Mouse (Mus musculus) Muller cell, postnatal 12 days (primary cell): ENCODE measurements around the gene Lmnb2.

Experiments
- DNase-seq: peaks from one replicate; pipeline ENCODE4 v3.0.0-alpha.2; 2015; ENCODE audit errors: inconsistent ontology term

Lmnb2 gene

DNA sequence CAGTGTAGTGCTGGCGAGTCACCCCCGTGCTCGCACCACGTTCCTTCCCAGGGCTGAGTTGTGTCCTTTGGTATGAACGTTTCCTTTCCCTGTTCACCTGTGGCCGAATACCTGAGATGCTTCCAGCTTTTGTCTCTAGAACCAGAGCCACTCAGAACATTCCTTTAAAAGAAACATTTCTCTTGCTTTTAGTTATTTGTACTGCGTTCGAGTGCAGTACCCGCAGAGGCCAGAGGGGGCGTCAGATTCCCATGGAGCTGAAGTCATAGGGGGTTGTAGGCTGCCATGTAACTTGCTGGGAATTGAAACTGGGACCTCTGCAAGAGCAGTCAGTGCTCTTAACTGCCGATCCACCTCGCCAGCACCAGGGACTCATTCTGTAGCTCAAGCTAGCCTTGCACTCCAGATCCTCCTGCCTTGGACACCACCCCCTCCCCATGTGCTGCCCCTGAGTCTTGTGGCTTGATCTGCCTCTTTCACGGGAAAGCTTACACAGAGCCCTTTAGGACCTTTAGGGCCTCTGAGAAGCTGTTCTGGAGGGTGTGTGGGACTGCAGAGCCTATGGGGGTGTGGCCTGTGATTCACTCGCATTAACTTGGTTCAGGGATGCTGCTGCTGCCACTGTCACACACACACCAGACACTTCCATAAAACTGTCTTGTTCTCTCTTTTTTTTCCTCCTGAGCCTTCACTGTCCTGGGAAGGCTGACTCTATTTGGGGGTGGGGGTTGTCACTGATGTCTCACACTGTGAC lies 28.8 kb upstream of the Lmnb2 start:
- no peak for DNase-seq

DNA sequence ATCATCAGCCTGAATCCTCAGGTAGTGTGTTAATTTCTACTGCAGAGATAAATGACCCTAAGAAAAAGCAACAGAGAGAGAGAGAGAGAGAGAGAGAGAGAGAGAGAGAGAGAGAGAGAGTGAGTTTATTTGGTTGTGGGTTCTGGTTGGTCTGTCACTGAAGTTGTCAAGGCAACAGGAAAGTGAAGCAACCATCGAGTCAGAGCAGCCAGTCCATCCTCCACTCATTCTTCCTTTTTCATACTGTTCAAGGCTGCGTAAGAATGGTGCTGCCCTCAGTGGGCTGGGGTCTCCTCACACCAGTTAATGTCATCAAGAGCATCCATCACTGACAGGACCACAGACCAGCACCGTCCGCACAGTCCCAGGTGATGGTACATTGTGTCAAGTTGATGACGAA lies 26.2 kb upstream of the Lmnb2 start:
- no peak for DNase-seq

DNA sequence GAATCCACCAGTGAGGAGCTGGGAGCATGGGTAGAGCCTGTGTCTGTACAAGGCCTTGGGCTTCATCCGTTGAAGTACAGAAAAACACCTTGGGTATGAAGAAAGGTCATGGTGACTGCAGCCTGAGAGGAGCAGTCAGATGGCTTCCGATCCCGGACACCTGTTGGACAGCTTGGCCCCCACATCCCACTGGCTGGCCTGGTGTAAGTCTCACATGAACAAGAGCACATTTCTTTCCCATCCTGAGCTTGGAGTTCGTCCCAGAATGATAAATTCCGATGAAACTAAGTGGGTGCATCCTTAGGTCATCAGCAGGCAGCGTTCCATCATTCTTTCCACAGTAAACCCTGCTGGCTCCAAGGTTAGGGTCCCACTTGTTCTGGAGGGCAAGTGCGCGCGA lies 25.7 kb upstream of the Lmnb2 start:
- DNase-seq, result peak; percentile 92

DNA sequence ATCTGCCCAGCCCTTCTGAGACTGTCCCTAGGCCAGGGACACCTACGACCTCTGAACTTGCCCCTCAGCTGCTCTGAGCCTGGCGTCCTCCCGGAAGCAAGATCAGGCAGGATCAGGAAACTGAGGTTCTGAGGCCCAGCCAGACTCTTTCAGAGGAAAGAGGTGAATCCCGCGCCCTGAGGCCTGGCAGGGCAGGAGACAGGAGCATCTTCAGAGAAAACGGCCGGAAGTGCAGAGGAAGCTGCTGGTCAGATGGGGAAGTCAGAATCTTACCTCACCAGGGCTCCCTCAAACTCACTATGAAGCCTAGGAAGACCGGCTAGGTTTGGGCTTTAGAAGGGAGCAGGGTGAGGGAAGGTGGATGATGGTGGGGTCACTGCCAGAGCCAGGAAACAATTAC lies 24.9 kb upstream of the Lmnb2 start:
- DNase-seq, result no peak

DNA sequence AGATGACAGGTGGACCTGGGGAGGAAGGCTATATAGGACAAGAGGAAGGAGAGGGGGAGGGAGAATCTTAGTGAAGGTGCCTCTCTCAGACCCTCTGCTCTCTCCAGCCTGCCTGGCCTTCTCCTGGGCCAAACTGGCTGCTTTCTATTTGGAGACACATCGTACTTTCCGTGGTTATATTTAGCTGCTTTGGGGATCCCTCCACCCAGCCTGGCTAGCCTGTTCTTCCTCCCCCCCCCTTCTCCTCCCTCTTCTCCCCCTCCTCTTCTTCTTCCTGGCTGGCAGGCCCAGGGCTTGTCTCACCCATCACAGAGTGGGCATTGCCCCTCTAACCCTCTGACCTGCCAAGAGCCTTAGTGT lies 22.9 kb upstream of the Lmnb2 start:
- no peak for DNase-seq

DNA sequence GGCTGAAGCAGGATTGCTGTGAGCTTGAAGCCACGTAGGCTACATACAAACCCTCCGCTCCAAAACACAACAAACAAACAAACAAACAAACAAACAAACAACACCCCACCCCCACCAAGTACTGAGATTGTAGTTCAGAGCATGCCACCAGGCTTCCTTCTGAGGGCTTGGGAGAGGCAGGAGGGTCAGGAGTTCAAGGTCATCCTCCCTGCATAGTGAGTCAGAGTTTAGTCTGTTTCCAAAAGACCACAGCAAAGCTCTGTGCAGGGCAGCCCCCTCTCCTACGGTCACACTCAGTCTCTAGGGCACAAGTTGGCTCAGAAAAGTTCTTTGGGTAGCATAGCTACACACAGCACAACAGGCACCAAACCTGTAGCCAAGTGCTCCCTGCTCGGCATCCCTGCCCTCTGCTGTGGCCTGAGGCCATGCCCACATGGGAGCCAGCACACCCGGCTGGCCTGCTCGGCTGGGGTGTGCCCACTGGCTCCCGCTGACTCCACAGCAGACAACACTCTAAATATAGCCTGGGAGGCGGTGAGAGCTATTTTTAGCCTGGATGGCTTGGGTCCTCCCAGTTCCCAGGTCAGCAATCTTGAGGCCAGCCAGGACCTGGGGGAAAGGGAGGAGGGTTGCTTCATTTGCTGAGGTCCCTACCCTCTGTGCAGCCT lies 22.4 kb upstream of the Lmnb2 start:
- DNase-seq, result peak; percentile 87

DNA sequence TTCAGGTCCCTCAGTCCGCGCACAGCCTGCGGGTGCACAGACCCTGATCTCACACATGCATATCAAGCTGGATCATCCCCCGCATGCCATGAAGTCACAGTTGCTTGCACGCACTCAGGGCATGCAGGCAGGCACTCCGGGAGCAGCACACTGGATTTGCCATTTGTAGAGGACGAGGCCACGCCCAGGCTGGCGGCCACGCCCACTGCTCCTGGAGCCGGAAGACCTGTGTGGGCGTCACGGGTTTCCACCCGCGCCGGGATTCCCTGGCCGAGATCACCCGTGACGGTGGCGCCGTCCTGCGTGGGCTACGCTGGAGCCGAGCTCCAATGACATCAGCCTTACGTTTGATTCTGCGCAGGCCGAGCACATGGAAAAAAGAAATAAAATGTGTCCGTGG lies 21.6 kb upstream of the Lmnb2 start:
- peak; percentile 82 for DNase-seq

DNA sequence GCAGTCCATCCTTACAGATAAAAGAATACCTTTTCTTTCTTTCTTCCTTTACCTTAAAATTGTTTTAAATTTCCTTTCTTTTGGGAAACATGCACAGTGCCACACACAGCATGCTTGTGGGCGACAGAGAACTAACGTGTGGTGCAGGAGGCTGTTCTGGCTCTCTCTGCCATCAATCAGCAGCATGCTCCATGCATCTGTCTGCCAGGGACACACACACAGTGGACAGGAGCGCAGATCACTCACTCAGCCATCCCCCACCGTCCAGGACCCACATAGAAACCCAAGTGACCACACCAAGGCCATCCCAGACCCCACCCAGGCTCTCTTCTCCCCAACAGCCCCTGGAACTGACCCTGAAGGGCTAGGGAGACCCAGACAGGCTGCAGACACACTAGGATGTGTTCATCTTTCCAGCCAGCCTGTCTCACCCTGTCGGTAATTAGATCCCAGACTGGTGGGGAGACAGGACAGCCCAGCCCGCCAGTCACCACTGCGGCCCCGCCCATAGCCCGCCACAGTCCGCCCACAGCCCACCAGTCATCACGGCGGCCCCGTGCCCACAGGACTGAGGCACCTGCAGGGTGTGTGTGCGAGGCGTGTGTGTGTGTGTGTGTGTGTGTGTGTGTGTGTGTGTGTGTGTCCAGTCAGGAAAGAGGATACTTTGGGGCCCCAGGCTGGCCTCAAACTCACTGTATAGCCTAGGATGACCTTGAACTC lies 20.9 kb upstream of the Lmnb2 start:
- peak; percentile 70 for DNase-seq

DNA sequence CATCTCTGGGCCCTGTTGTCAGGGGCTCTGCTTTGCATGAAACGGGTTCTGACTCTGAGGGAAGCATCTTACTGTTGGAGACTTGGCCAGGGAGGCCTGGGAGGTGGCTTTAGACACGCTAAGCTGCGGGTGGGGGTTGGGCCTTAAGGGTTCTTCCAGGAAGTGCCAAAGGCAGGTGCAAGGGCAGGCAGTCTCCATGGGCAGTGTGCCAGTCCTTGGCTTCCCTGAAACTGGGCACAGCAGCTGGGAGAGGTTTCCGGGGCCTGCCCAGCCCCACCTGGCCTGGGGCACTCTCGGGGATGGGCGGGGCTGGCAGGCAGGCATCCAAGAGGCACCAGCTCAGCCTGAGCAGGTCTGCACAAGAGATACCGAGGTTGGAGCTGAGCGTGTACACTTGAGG lies 19.6 kb upstream of the Lmnb2 start:
- DNase-seq, result no peak

DNA sequence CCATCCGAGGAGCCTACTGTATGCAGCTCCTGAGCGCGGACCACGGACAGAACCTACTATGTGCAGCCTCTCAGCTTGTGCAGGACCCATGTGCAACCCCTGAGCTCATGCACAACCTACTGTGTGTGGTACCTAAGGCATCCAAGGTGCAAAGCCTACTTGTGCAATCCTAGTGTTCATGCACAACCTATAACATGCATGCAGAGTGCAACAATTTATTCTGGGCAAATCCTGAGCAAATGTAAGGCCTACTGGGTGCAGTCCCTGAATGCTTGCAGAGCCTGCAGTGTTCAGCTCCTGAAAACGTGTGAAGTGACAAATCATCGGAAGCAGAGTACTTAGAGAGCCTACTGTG lies 18.7 kb upstream of the Lmnb2 start:
- DNase-seq, result no peak

DNA sequence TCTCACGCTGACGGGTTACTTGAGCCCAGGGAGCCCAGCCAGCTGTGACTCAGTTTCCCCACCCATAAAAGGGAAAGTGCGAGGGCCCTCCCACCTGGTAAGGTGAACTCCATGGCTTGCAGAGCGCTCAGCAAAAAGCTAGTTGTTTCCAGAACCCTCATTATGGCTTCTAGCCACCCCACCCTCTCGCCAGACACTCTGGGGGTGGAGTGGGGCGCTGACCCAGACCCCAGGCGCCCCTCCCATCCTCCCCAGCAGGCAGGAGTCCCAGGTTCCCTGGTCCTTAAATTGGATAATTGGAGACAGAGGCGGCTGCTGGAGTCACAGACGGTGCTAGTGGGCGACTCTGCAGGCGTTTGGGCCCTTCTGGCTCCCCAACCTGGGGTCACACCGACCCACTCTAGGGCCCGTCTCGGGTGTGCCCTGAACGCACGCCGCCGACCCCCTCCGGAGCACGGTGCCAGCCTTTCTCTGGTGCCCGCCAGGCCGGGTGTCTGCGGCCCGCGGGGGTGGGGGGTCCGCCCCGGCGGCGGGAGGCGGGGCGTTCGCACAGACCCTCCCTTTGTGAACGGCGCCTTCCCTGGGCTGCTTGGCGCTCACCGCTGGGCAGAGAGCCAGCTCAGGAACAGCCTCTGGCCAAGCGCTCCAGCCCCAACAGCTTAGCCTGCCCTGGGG lies 18.2 kb upstream of the Lmnb2 start:
- peak; percentile 69 for DNase-seq

DNA sequence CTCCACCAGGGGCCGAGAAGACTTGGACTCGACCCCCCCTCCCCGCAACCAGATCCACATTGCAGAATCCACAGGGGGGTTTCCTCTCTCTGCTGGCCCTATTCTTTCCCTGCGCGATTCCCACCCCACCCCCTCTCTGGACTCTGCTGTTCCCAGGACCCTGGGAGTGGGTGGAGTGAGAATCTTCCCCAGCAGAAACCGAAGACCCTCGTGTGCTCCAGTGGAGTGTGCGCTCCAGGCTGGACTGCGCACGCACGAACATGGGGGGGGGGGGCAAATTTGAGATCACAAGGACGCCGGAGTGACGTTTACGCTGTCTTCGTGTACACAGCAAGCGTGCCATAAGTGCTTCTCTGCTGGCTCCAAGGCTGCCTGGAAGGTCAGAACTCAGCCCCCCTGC lies 17.7 kb upstream of the Lmnb2 start:
- DNase-seq, result peak; percentile 47

DNA sequence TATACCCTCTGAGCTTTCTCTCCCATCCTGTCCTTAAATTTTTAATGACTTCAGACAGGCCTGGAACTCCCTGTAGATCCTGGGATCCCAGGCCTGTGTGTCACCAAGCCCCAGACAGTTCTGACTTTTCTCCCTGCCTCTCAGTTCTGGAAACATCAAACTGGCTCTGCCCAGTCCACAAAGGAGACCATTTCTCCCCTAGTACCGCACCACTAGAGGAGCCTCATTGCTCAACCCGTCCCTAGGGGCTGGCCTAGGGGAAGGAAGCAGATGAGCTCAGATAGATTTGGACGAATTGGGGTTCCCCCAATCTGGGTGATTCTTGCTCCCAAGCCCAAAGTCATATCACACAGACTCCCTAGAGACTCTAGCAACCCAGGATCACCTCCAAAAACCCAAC lies 17.2 kb upstream of the Lmnb2 start:
- DNase-seq, result no peak

DNA sequence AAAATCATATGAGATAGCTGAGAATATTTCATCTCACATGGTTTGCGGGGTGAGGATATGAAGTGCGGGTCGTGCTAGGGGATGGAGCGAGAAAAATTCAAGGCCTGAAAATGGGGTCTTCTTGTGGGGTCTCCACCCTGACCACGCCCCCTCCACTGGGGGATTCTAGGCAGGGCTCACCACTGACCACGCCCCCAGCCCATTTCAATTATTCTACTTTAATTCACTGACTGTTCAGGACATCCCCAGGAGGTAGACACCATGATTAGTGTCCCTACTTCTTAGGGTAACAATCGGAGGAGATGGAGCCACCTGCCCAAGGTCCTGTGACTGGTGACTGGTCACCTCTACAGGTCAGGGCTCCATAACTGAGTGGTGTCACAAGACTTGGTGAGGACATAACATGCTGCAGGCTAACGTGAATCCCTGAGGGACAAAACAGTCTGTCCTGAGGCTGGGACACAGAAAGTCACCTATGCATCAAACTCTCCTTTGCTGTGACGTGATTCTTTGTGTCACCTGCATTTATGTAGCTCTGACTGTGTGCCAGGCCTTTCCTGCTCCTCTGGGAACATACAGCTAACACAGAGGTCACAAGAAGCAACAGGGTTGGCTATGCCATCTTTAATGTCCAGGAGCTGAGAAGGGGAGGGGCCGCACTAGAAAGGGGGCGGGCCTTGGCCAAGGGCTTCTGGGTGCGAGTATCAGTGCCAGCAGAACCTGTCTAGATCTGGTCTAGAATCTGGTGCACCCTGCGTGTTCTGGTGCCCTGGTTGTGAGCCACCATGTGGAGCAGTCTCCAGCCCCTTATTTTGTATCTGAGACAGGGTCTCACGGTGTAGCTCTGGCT lies 16.3 kb upstream of the Lmnb2 start:
- no peak for DNase-seq

DNA sequence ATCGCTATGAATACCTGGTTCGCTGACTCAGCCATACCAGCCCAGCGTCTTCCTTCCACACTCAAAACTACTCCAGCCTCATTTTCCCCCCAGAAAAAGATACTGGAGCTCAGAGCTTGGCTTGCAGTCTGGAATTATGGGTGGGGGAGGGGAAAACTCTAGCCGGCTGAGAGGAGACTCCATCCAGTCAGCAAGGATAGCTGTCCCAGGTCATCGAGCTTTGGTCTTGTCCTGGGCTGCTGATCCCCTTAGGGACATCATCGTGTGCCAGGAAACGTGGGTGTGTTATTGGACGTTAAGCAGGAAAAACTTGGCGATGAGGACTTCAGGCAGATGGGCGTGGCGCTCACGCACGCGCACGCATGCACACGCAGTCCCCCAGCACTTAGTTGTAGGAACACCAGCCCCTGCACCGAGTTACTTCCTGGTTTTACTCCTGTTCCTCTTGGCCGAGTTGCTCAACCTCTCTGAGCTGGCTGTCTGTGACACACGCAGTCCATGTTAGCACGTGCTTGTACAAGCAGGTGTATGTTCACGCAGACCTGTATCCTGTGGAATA lies 15.5 kb upstream of the Lmnb2 start:
- DNase-seq, result peak; percentile 71

DNA sequence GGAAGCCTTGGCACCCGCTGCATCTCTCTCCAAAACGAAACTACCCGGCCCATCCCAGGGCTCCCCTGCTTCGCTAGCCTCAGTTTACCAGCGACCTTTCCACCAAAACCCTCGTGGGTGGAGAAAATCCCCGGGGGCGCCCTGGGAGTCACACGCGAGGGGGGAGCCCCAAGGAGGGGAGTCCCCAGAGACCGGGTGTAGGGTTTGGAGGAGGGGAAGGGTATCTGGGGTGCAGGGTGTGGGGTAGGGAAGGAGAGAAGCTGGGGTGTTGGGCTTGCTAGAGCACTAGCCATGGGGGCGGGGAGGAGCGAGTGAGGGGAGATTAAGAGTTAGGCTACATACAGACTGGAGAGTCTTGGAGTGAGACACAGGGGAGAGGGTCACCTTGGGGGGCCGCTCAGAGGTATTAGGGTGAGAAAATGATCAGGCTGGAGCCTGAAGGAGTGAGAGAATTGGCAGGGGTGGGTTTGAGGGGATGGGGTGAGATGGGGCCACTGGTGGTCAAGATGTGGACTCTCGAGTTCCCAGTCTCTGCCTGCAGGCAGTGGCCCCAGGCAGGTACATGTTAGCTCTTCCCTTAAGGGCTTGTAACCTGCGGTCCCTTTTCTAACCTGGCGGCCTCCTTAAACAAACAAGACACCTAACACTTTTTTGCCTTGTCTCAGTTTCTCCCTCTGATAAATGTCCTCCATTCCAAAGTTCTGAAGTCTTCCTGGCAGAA lies 14.8 kb upstream of the Lmnb2 start:
- peak; percentile 48 for DNase-seq

DNA sequence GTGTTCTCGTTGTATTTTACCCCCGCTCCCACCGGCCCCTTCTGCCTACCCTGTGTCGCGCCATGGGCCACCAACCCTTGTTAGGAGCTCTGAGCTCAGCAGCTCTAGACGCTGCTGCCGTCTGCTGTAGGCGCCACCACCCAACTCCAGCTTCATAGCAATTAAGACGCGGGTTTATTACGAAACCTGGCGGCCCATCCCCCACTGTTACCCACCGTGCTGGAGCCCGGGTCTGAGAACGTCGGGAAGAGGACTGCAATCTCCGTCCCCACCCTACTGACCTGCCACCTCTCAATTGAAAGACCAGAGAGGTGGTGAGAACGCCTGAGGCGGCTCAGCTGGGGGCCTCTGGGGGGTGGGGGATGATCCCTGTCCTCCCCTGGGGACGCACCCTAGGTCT lies 14.2 kb upstream of the Lmnb2 start:
- DNase-seq, result no peak

DNA sequence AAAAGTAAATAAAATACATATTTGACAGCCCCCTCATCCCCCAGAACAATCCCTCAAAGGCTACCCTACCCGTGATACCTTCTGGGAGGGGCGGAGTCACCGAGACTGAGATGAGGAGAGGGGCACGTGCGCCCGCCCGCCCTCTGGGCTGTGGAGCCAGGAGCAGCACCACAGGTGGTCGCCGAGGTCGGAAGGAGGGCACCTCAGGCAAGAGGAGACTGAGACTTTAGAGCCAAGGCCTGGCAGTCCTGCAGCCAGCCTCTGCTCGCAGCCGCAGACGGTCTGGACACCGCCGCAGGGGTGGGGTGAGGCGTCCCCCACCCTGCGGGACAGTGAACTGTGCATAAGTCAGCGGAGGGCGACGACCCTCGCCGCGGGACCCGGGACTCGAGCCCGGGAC lies 13.7 kb upstream of the Lmnb2 start:
- peak; percentile 33 for DNase-seq

DNA sequence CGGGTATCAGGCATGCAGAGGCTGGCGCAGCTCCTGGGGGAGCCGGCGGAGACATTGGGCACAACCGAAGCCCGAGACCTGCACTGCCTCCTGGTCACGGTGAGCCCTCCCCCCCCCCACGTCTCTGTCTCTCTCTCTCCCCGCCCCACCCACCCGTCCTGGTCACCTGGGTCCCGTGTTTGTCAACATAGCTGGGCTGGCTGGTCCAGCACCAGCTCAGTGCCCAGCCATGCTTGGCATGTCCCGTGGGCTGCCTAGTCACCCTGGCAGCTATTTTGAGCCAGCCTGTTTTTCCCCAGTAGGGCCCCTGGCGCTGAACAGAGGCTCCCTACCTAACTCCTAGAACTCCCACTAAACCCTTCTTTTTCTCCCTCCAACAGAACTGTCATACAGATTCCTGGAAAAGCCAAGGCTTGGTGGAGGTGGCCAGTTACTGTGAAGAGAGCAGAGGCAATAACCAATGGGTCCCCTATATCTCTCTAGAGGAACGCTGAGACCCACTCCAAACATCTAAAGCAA lies 13.2 kb upstream of the Lmnb2 start:
- peak; percentile 71 for DNase-seq

DNA sequence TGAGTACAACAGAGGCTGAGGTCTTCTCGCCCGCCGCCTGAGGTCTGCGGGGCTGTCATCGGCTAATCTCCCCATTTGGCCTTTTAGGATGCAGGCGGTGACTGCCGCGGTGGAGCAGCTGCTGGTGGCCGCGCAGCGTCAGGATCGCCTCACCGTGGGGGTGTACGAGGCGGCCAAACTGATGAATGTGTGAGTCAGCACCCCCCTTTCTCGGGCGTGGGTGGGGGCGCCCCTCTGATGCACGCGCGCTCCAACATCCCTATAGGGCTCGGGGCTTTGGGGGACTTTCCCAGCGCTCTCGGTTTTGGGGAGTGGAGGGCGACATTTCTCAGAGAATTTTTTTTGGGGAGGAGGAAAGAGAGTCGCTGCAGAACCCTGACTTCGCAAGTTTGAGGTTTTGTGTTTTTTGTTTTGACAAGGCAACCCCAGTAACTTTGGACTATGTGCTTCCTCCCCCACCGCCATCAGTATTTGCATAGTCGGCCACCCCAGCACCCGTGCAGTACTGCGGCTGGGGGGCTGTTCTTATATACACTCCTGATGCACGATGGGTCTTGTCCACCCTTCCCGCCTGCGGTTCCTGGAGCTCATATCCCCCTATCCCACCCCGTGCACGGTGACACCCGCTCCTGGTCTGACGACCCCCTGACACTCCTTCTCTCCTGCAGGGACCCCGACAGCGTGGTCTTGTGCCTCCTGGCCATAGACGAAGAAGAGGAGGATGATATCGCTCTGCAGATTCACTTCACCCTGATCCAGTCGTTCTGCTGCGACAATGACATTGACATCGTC lies 12.5 kb upstream of the Lmnb2 start:
- DNase-seq, result no peak
